Mouse (Mus musculus): Measurements from ENCODE around the gene Ap1b1. TPM values are rescaled to one million over a fixed set of nuclear protein-coding genes. Genes with fewer than 3 reads are reported as not detected.

The Ap1b1 gene
- polyA plus RNA-seq, 1 experiment from 2014 or later = 91.7 TPM

GRCm38 (mm10) chr11:5012213-5012715 is 25.6 kb downstream of the Ap1b1 start:
- Histone ChIP-seq H3K4me3 (replicated peaks; ENCODE audit: low read length) (no peak overlapping the region), H3K27ac (no peak overlapping the region), H3K9ac (no peak overlapping the region), H3K27me3 (ENCODE audit: control insufficient read depth, insufficient read depth, low read length) (no peaks in the 10 kb centered on the region), H3K36me3 (replicated peaks; ENCODE audit: control insufficient read depth, insufficient read depth) (peaks cover 59% of the 10 kb centered on the region), H3K9me3 (ENCODE audit: control insufficient read depth, low read length) (no peaks in the 10 kb centered on the region), H3K4me1 (replicated peaks; ENCODE audit: control insufficient read depth, insufficient read depth, low read length) (no peaks in the 10 kb centered on the region), H3K4me2 (replicated peaks) (no peak overlapping the region)
- no peak for DNase-seq (ENCODE audit: low spot score)
- WGBS = 91% methylated on average over 5 of the region's 5 CpGs
- ATAC-seq (ENCODE audit: low FRiP score) = no peak

GRCm38 (mm10) chr11:5015720-5016119 is 29.1 kb downstream of the Ap1b1 start:
- peaks cover 93% of the 10 kb centered on the region for H3K36me3 ChIP-seq (replicated peaks; ENCODE audit: control insufficient read depth, insufficient read depth)
- no peak overlapping the region for H3K4me3 ChIP-seq (replicated peaks; ENCODE audit: low read length)
- DNase-seq (ENCODE audit: low spot score) = peak; percentile 36
- no peak for ATAC-seq (ENCODE audit: low FRiP score)
- no peaks in the 10 kb centered on the region for H3K9me3 ChIP-seq (ENCODE audit: control insufficient read depth, low read length)
- no peak overlapping the region for H3K27ac ChIP-seq
- no peaks in the 10 kb centered on the region for H3K27me3 ChIP-seq (ENCODE audit: control insufficient read depth, insufficient read depth, low read length)
- H3K4me1 ChIP-seq (replicated peaks; ENCODE audit: control insufficient read depth, insufficient read depth, low read length) = no peaks in the 10 kb centered on the region
- no peak overlapping the region for H3K9ac ChIP-seq
- H3K4me2 ChIP-seq (replicated peaks) = no peak overlapping the region
- 48% methylated on average over 2 of the region's 2 CpGs for WGBS

- WGBS = 94% methylated on average over 5 of the region's 5 CpGs
- Histone ChIP-seq H3K4me2 (replicated peaks) (no peak overlapping the region), H3K4me1 (replicated peaks; ENCODE audit: control insufficient read depth, insufficient read depth, low read length) (no peaks in the 10 kb centered on the region), H3K4me3 (replicated peaks; ENCODE audit: low read length) (no peak overlapping the region), H3K27ac (no peak overlapping the region), H3K36me3 (replicated peaks; ENCODE audit: control insufficient read depth, insufficient read depth) (peaks cover 91% of the 10 kb centered on the region), H3K9ac (no peak overlapping the region), H3K27me3 (ENCODE audit: control insufficient read depth, insufficient read depth, low read length) (no peaks in the 10 kb centered on the region), H3K9me3 (ENCODE audit: control insufficient read depth, low read length) (no peaks in the 10 kb centered on the region)
- DNase-seq (ENCODE audit: low spot score) (no peak), ATAC-seq (ENCODE audit: low FRiP score) (no peak)
These were observed 29.7 kb downstream of the Ap1b1 start for GRCm38 (mm10) chr11:5016286-5016685.

GRCm38 (mm10) chr11:5017506-5017905 is 30.9 kb downstream of the Ap1b1 start:
- H3K4me3 ChIP-seq (replicated peaks; ENCODE audit: low read length) = no peak overlapping the region
- H3K4me1 ChIP-seq (replicated peaks; ENCODE audit: control insufficient read depth, insufficient read depth, low read length) = no peaks in the 10 kb centered on the region
- no peaks in the 10 kb centered on the region for H3K9me3 ChIP-seq (ENCODE audit: control insufficient read depth, low read length)
- ATAC-seq (ENCODE audit: low FRiP score) (no peak), DNase-seq (ENCODE audit: low spot score) (no peak)
- no peak overlapping the region for H3K4me2 ChIP-seq (replicated peaks)
- 69% methylated on average over 6 of the region's 6 CpGs for WGBS
- no peaks in the 10 kb centered on the region for H3K27me3 ChIP-seq (ENCODE audit: control insufficient read depth, insufficient read depth, low read length)
- no peak overlapping the region for H3K27ac ChIP-seq
- no peak overlapping the region for H3K9ac ChIP-seq
- H3K36me3 ChIP-seq (replicated peaks; ENCODE audit: control insufficient read depth, insufficient read depth) = peaks cover 88% of the 10 kb centered on the region

- Histone ChIP-seq H3K4me1 (replicated peaks; ENCODE audit: control insufficient read depth, insufficient read depth, low read length) (no peaks in the 10 kb centered on the region), H3K9ac (no peak overlapping the region), H3K27me3 (ENCODE audit: control insufficient read depth, insufficient read depth, low read length) (no peaks in the 10 kb centered on the region), H3K27ac (no peak overlapping the region), H3K9me3 (ENCODE audit: control insufficient read depth, low read length) (no peaks in the 10 kb centered on the region), H3K4me3 (replicated peaks; ENCODE audit: low read length) (no peak overlapping the region), H3K4me2 (replicated peaks) (no peak overlapping the region), H3K36me3 (replicated peaks; ENCODE audit: control insufficient read depth, insufficient read depth) (peaks cover 89% of the 10 kb centered on the region)
- DNase-seq (ENCODE audit: low spot score) (no peak), ATAC-seq (ENCODE audit: low FRiP score) (no peak)
- 92% methylated on average over 1 of the region's 1 CpGs for WGBS
These were observed 38.5 kb downstream of the Ap1b1 start for GRCm38 (mm10) chr11:5025108-5025507.

GRCm38 (mm10) chr11:5028228-5028627 is 41.6 kb downstream of the Ap1b1 start:
- Histone ChIP-seq H3K9me3 (ENCODE audit: control insufficient read depth, low read length) (no peaks in the 10 kb centered on the region), H3K27ac (no peak overlapping the region), H3K9ac (no peak overlapping the region), H3K4me1 (replicated peaks; ENCODE audit: control insufficient read depth, insufficient read depth, low read length) (no peaks in the 10 kb centered on the region), H3K4me3 (replicated peaks; ENCODE audit: low read length) (no peak overlapping the region), H3K36me3 (replicated peaks; ENCODE audit: control insufficient read depth, insufficient read depth) (peaks cover 99% of the 10 kb centered on the region), H3K27me3 (ENCODE audit: control insufficient read depth, insufficient read depth, low read length) (no peaks in the 10 kb centered on the region), H3K4me2 (replicated peaks) (no peak overlapping the region)
- no peak for ATAC-seq (ENCODE audit: low FRiP score)
- WGBS = 97% methylated on average over 7 of the region's 7 CpGs
- no peak for DNase-seq (ENCODE audit: low spot score)

GRCm38 (mm10) chr11:5032706-5033105 is 46.1 kb downstream of the Ap1b1 start:
- no peak overlapping the region for H3K27ac ChIP-seq
- peaks cover 100% of the 10 kb centered on the region for H3K36me3 ChIP-seq (replicated peaks; ENCODE audit: control insufficient read depth, insufficient read depth)
- H3K4me1 ChIP-seq (replicated peaks; ENCODE audit: control insufficient read depth, insufficient read depth, low read length) = no peaks in the 10 kb centered on the region
- no peak overlapping the region for H3K4me2 ChIP-seq (replicated peaks)
- ATAC-seq (ENCODE audit: low FRiP score) (no peak), DNase-seq (ENCODE audit: low spot score) (no peak)
- no peak overlapping the region for H3K9ac ChIP-seq
- H3K27me3 ChIP-seq (ENCODE audit: control insufficient read depth, insufficient read depth, low read length) = no peaks in the 10 kb centered on the region
- no peak overlapping the region for H3K4me3 ChIP-seq (replicated peaks; ENCODE audit: low read length)
- WGBS = 95% methylated on average over 10 of the region's 10 CpGs
- H3K9me3 ChIP-seq (ENCODE audit: control insufficient read depth, low read length) = no peaks in the 10 kb centered on the region

- no peak for ATAC-seq (ENCODE audit: low FRiP score)
- DNase-seq (ENCODE audit: low spot score) = no peak
- H3K9ac ChIP-seq = no peak overlapping the region
- H3K27ac ChIP-seq = no peak overlapping the region
- H3K36me3 ChIP-seq (replicated peaks; ENCODE audit: control insufficient read depth, insufficient read depth) = peaks cover 100% of the 10 kb centered on the region
- no peak overlapping the region for H3K4me3 ChIP-seq (replicated peaks; ENCODE audit: low read length)
- no peaks in the 10 kb centered on the region for H3K9me3 ChIP-seq (ENCODE audit: control insufficient read depth, low read length)
- no peak overlapping the region for H3K4me2 ChIP-seq (replicated peaks)
- no peaks in the 10 kb centered on the region for H3K4me1 ChIP-seq (replicated peaks; ENCODE audit: control insufficient read depth, insufficient read depth, low read length)
- H3K27me3 ChIP-seq (ENCODE audit: control insufficient read depth, insufficient read depth, low read length) = no peaks in the 10 kb centered on the region
- 90% methylated on average over 3 of the region's 3 CpGs for WGBS
These were observed 46.5 kb downstream of the Ap1b1 start for GRCm38 (mm10) chr11:5033136-5033535.

GRCm38 (mm10) chr11:5035421-5035820 is 48.8 kb downstream of the Ap1b1 start:
- H3K4me2 ChIP-seq (replicated peaks) = no peak overlapping the region
- peaks cover 100% of the 10 kb centered on the region for H3K36me3 ChIP-seq (replicated peaks; ENCODE audit: control insufficient read depth, insufficient read depth)
- no peaks in the 10 kb centered on the region for H3K27me3 ChIP-seq (ENCODE audit: control insufficient read depth, insufficient read depth, low read length)
- DNase-seq (ENCODE audit: low spot score) (no peak), ATAC-seq (ENCODE audit: low FRiP score) (no peak)
- no peak overlapping the region for H3K9ac ChIP-seq
- 86% methylated on average over 4 of the region's 4 CpGs for WGBS
- H3K9me3 ChIP-seq (ENCODE audit: control insufficient read depth, low read length) = no peaks in the 10 kb centered on the region
- H3K27ac ChIP-seq = no peak overlapping the region
- no peak overlapping the region for H3K4me3 ChIP-seq (replicated peaks; ENCODE audit: low read length)
- no peaks in the 10 kb centered on the region for H3K4me1 ChIP-seq (replicated peaks; ENCODE audit: control insufficient read depth, insufficient read depth, low read length)
